Mouse (Mus musculus) hindbrain, embryonic 15.5 days (tissue): ENCODE measurements at regions not wholly inside any gene's neighbourhood (a gene's known extent, or its start where the extent isn't known, plus 50 kb on each side); places are given as distances from the start of the nearest gene placed in this dataset.

Experiments
- ATAC-seq: fragments of 200-750 bp; cut with Nextera tagmentation; 2 replicates; pipeline ENCODE4 v1.8.0; 2017; ENCODE audit warnings: low read depth, moderate number of reproducible peaks, moderate TSS enrichment; ENCODE audit not compliant: low FRiP score
- H3K27ac ChIP-seq: fragments of 300-500 bp; sonication (generic); replicated peaks from 2 replicates; pipeline ENCODE4 v1.5.1; 2015; ENCODE audit warnings: mild to moderate bottlenecking, inconsistent platforms
- H3K27me3 ChIP-seq: fragments of 300-500 bp; sonication (generic); 2 replicates; pipeline ENCODE4 v1.6.1; 2015; ENCODE audit warnings: control low read depth, inconsistent platforms
- H3K36me3 ChIP-seq: fragments of 300-500 bp; sonication (generic); 2 replicates; pipeline ENCODE4 v1.6.1; 2015; ENCODE audit warnings: control low read depth, inconsistent platforms
- H3K4me1 ChIP-seq: fragments of 300-500 bp; sonication (generic); replicated peaks from 2 replicates; pipeline ENCODE4 v1.6.1; 2015; ENCODE audit warnings: control low read depth, inconsistent platforms
- H3K4me2 ChIP-seq: fragments of 300-500 bp; sonication (generic); 2 replicates; pipeline ENCODE4 v1.6.1; 2015; ENCODE audit warnings: moderate library complexity, mild to moderate bottlenecking, inconsistent platforms
- H3K4me3 ChIP-seq: fragments of 300-500 bp; sonication (generic); 2 replicates; pipeline ENCODE4 v1.5.1; 2015; ENCODE audit warnings: mild to moderate bottlenecking, inconsistent platforms
- H3K9ac ChIP-seq: fragments of 300-500 bp; sonication (generic); 2 replicates; pipeline ENCODE4 v1.6.1; 2015; ENCODE audit warnings: inconsistent platforms
- H3K9me3 ChIP-seq: fragments of 300-500 bp; sonication (generic); 2 replicates; pipeline ENCODE4 v1.6.1; 2016; ENCODE audit warnings: control low read depth, inconsistent platforms
- WGBS: fragments of 180-500 bp; shearing (Covaris S2); methylation state at CpG from one replicate; pipeline ENCODE4 v1.1.7; 2015; 5-methylcytosine and 5-hydroxymethylcytosine counted together

GRCm38 (mm10) chr9:61862071-61862480 is 52.3 kb downstream of the Rplp1 start:
- Histone ChIP-seq H3K9me3 (no peaks in the 10 kb centered on the region), H3K4me2 (no peak overlapping the region), H3K4me1 (peaks cover 6% of the 10 kb centered on the region; the same call in 1 of the 2 replicates), H3K36me3 (no peaks in the 10 kb centered on the region), H3K4me3 (no peak overlapping the region), H3K27me3 (peaks cover 5% of the 10 kb centered on the region; the same call in 1 of the 2 replicates), H3K27ac (no peak overlapping the region), H3K9ac (no peak overlapping the region)
- WGBS = 35% methylated on average over 6 of the region's 6 CpGs
- ATAC-seq = peak; percentile 86

- no peak overlapping the region for H3K9ac ChIP-seq
- ATAC-seq = no peak
- peaks cover 6% of the 10 kb centered on the region; the same call in 1 of the 2 replicates for H3K4me1 ChIP-seq
- peaks cover 5% of the 10 kb centered on the region; the same call in 1 of the 2 replicates for H3K27me3 ChIP-seq
- H3K4me3 ChIP-seq = no peak overlapping the region
- H3K9me3 ChIP-seq = no peaks in the 10 kb centered on the region
- no peaks in the 10 kb centered on the region for H3K36me3 ChIP-seq
- WGBS = 28% methylated on average over 2 of the region's 2 CpGs
- H3K4me2 ChIP-seq = no peak overlapping the region
- no peak overlapping the region for H3K27ac ChIP-seq
These were observed 54.2 kb downstream of the Rplp1 start for GRCm38 (mm10) chr9:61860147-61860546.

GRCm38 (mm10) chr9:61859438-61859837 is 54.9 kb downstream of the Rplp1 start:
- no peak for ATAC-seq
- H3K9me3 ChIP-seq = no peaks in the 10 kb centered on the region
- no peak overlapping the region for H3K4me2 ChIP-seq
- H3K9ac ChIP-seq = no peak overlapping the region
- WGBS = 46% methylated on average over 6 of the region's 6 CpGs
- no peak overlapping the region for H3K27ac ChIP-seq
- no peaks in the 10 kb centered on the region for H3K36me3 ChIP-seq
- H3K27me3 ChIP-seq = peaks cover 5% of the 10 kb centered on the region; the same call in 1 of the 2 replicates
- peaks cover 6% of the 10 kb centered on the region; the same call in 1 of the 2 replicates for H3K4me1 ChIP-seq
- no peak overlapping the region for H3K4me3 ChIP-seq

DNA sequence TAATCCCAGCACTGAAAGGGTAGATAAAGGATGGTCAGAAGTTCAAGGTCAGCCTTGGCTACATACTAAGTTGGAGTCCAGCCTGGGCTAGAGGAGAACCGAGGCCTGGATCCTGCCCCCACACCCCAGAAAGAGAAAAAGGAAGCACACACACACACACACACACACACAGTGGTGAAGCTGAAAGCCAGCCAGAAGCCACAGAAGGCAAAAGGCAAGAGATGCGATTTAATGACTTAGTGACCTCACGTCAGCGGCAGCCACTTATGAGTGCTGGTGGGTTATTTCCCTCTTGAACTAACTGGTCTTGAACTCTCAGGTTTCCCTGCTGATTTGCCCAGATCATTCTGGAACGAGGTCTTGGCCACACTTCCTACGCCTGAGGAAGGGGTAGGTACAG is 56.5 kb downstream of the Rplp1 start:
- no peak for ATAC-seq
- H3K4me3 ChIP-seq = no peak overlapping the region
- peaks cover 11% of the 10 kb centered on the region; the same call in 1 of the 2 replicates for H3K4me1 ChIP-seq
- no peak overlapping the region for H3K27ac ChIP-seq
- H3K36me3 ChIP-seq = no peaks in the 10 kb centered on the region
- H3K4me2 ChIP-seq = no peak overlapping the region
- H3K9me3 ChIP-seq = no peaks in the 10 kb centered on the region
- H3K27me3 ChIP-seq = peaks cover 5% of the 10 kb centered on the region; the same call in 1 of the 2 replicates
- no peak overlapping the region for H3K9ac ChIP-seq
- 87% methylated on average over 6 of the region's 6 CpGs for WGBS

GRCm38 (mm10) chr9:61856686-61857085 is 57.7 kb downstream of the Rplp1 start:
- peaks cover 5% of the 10 kb centered on the region; the same call in 1 of the 2 replicates for H3K27me3 ChIP-seq
- H3K4me3 ChIP-seq = no peak overlapping the region
- no peaks in the 10 kb centered on the region for H3K9me3 ChIP-seq
- H3K36me3 ChIP-seq = no peaks in the 10 kb centered on the region
- no peak for ATAC-seq
- H3K4me1 ChIP-seq = 0 out of 2 replicates have a peak, but pooled peaks cover 6% of the 10 kb centered on the region
- WGBS = 91% methylated on average over 1 of the region's 1 CpGs
- no peak overlapping the region for H3K27ac ChIP-seq
- H3K9ac ChIP-seq = no peak overlapping the region
- no peak overlapping the region for H3K4me2 ChIP-seq

- no peaks in the 10 kb centered on the region for H3K36me3 ChIP-seq
- no peak overlapping the region for H3K4me2 ChIP-seq
- no peak overlapping the region for H3K4me3 ChIP-seq
- 0 out of 2 replicates have a peak, but pooled peaks cover 6% of the 10 kb centered on the region for H3K4me1 ChIP-seq
- H3K27me3 ChIP-seq = peaks cover 5% of the 10 kb centered on the region; the same call in 1 of the 2 replicates
- 53% methylated on average over 11 of the region's 11 CpGs for WGBS
- H3K9ac ChIP-seq = no peak overlapping the region
- no peak overlapping the region for H3K27ac ChIP-seq
- no peaks in the 10 kb centered on the region for H3K9me3 ChIP-seq
- no peak for ATAC-seq
These were observed 58.7 kb downstream of the Rplp1 start for GRCm38 (mm10) chr9:61855686-61856085.

DNA sequence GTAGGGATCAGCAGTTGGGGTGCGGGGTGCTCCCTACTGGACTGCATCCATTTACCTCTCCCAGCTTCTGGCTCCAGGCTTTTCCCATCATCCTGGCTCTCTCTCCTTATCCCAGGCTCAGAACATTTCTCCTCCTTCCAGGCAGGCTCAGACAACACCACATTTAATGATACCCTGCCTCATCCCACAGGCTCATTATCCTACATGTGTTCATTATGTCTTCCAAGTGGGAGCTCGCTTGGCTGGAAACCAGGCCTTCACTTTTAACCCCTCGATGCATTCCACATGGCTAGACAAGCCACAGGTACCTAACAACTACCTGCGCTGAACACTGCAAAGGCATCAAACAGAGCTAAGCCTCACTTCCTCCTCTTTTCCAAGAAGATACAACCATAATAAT is 60.5 kb downstream of the Rplp1 start:
- Histone ChIP-seq H3K27ac (no peak overlapping the region), H3K4me1 (0 out of 2 replicates have a peak, but pooled peaks cover 6% of the 10 kb centered on the region), H3K9ac (no peak overlapping the region), H3K9me3 (no peaks in the 10 kb centered on the region), H3K4me2 (no peak overlapping the region), H3K36me3 (no peaks in the 10 kb centered on the region), H3K27me3 (peaks cover 5% of the 10 kb centered on the region; the same call in 1 of the 2 replicates), H3K4me3 (no peak overlapping the region)
- ATAC-seq = no peak
- WGBS = 73% methylated on average over 4 of the region's 4 CpGs

DNA sequence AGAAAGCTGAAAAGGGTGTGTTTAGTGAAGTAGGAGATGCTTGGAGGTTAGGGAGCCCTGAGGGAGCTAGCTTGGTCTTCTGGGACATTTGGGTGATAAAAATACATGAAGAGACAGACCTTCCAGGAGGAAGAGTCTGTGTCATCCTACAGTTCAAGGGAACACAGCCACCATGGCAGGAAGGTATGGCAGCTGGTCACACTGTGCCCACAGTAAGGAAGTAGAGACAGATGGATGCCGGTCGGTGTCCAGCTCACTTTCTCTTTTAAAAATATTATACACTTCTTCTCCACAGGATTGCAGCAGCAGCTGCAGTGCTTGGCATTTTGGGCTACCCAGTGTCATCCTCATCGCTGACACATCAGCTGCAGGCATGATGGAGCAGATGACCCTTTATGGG is 63.0 kb downstream of the Rplp1 start:
- no peaks in the 10 kb centered on the region for H3K36me3 ChIP-seq
- 92% methylated on average over 3 of the region's 3 CpGs for WGBS
- H3K9me3 ChIP-seq = no peaks in the 10 kb centered on the region
- no peak overlapping the region for H3K4me2 ChIP-seq
- ATAC-seq = no peak
- no peaks in the 10 kb centered on the region for H3K27me3 ChIP-seq
- no peak overlapping the region for H3K4me3 ChIP-seq
- 0 out of 2 replicates have a peak, but pooled peaks cover 6% of the 10 kb centered on the region for H3K4me1 ChIP-seq
- H3K9ac ChIP-seq = no peak overlapping the region
- H3K27ac ChIP-seq = no peak overlapping the region

GRCm38 (mm10) chr9:61848401-61848800 is 65.9 kb downstream of the Rplp1 start:
- H3K9ac ChIP-seq = no peak overlapping the region
- H3K27me3 ChIP-seq = no peaks in the 10 kb centered on the region
- H3K4me1 ChIP-seq = 0 out of 2 replicates have a peak, but pooled peaks cover 2% of the 10 kb centered on the region
- no peaks in the 10 kb centered on the region for H3K36me3 ChIP-seq
- no peaks in the 10 kb centered on the region for H3K9me3 ChIP-seq
- no peak for ATAC-seq
- no peak overlapping the region for H3K4me3 ChIP-seq
- 88% methylated on average over 2 of the region's 2 CpGs for WGBS
- H3K4me2 ChIP-seq = no peak overlapping the region
- no peak overlapping the region for H3K27ac ChIP-seq

GRCm38 (mm10) chr9:61847496-61847895 is 66.8 kb downstream of the Rplp1 start:
- Histone ChIP-seq H3K4me1 (no peaks in the 10 kb centered on the region), H3K4me3 (no peak overlapping the region), H3K27ac (no peak overlapping the region), H3K36me3 (no peaks in the 10 kb centered on the region), H3K9ac (no peak overlapping the region), H3K4me2 (no peak overlapping the region), H3K9me3 (no peaks in the 10 kb centered on the region), H3K27me3 (no peaks in the 10 kb centered on the region)
- no peak for ATAC-seq

DNA sequence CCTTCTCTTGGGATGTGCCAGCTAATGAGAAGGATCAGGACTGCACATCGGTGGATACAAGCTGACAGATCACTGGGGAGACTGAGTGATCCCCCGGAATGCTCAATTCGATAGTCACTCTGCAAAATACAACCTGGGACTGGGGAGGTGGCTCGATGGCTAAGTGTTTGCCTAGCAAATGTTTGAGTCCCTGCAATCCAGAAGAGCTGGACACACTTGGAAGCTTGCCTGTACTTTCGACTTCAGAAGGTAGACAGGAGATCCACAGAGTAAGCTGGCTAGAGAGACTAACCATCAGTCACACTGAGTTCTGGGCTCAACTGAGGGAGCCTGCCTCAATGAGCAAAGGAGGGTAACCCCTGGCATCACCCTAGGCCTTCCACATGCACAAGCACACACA is 69.7 kb downstream of the Rplp1 start:
- WGBS = 84% methylated on average over 5 of the region's 5 CpGs
- H3K4me1 ChIP-seq = no peaks in the 10 kb centered on the region
- H3K4me2 ChIP-seq = no peak overlapping the region
- ATAC-seq = no peak
- no peaks in the 10 kb centered on the region for H3K27me3 ChIP-seq
- H3K27ac ChIP-seq = no peak overlapping the region
- no peak overlapping the region for H3K9ac ChIP-seq
- no peaks in the 10 kb centered on the region for H3K9me3 ChIP-seq
- H3K4me3 ChIP-seq = no peak overlapping the region
- H3K36me3 ChIP-seq = no peaks in the 10 kb centered on the region

DNA sequence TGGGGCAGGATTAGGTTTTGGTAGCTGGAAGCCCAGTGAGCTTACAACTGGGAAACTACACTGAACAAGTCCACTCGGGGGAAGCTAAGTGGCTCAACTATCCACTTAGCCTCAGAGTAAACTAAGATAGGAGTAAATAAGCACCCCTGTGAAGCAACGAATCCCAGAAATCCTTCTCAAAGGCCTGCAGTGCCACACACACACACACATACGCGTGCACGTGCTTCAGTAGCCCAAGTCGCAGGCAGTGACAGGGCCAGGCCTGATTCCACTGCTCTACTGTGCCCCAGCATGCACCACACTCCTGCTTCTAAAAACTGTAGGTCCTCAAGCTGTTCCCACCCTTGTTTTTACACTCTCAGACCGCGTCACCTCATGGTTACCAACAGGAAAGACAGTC is 70.2 kb downstream of the Rplp1 start:
- no peak overlapping the region for H3K9ac ChIP-seq
- no peak overlapping the region for H3K4me3 ChIP-seq
- no peaks in the 10 kb centered on the region for H3K27me3 ChIP-seq
- H3K27ac ChIP-seq = no peak overlapping the region
- 71% methylated on average over 8 of the region's 8 CpGs for WGBS
- H3K4me1 ChIP-seq = no peaks in the 10 kb centered on the region
- H3K36me3 ChIP-seq = no peaks in the 10 kb centered on the region
- no peak for ATAC-seq
- H3K9me3 ChIP-seq = no peaks in the 10 kb centered on the region
- no peak overlapping the region for H3K4me2 ChIP-seq

DNA sequence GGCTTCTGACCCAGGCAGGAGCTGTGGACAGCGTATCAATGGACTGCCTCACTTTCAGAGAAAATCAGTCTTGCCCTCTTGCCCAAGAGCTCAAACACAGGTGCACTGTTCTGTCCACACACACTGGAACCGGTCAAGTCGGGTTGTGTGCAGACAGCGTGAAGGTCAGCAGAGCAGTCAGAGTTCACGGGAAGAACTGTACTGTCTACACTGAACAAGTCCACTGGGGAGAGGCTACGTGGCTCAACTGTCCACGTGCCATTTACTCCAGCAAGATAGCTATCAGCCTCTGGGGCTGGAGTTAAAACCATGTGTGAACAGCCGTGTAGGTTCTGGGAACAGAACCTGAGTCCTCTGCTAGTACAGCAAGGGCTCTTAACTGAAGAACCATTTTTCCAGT is 70.8 kb downstream of the Rplp1 start:
- Histone ChIP-seq H3K9me3 (no peaks in the 10 kb centered on the region), H3K9ac (no peak overlapping the region), H3K4me3 (no peak overlapping the region), H3K4me1 (no peaks in the 10 kb centered on the region), H3K4me2 (no peak overlapping the region), H3K36me3 (no peaks in the 10 kb centered on the region), H3K27me3 (no peaks in the 10 kb centered on the region), H3K27ac (no peak overlapping the region)
- 84% methylated on average over 8 of the region's 8 CpGs for WGBS
- ATAC-seq = no peak
